Mouse (Mus musculus) neutrophil, adult 59 days (primary cell): ENCODE measurements around the gene Srsx. TPM values are rescaled to one million over a fixed set of nuclear protein-coding genes. Genes with fewer than 3 reads are reported as not detected.

Experiments used
- total RNA-seq, 2 experiments: library from RNA; stranded (reverse); gene quantifications; 1 replicate in 1 of 2; 2 replicates in 1 of 2; pipeline ENCODE4 v1.2.4; 2023

The Srsx gene
- total RNA-seq, result not detected

DNA sequence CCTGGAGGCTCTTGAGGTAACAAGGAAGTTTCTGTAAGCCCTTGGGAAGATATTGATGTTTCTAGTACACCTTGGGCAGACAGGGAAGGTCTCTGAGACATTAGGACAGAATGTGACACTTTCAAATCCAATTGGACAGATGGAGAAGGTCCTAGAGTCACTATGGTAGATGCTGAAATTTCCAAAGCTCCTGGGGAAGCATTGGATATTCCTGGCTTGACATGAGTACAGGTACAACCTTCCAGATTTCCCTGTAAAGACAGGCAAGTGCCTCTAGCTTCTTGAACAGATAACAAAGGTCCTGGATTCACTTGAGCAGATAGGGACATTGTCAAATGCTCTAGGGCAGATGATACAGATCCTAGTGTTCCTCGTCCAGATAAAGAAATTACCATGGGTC is at the start of gene Srsx:
TSS of gene Srsx (minus strand) at position 101 of the 400 bp plus-strand sequence.

DNA sequence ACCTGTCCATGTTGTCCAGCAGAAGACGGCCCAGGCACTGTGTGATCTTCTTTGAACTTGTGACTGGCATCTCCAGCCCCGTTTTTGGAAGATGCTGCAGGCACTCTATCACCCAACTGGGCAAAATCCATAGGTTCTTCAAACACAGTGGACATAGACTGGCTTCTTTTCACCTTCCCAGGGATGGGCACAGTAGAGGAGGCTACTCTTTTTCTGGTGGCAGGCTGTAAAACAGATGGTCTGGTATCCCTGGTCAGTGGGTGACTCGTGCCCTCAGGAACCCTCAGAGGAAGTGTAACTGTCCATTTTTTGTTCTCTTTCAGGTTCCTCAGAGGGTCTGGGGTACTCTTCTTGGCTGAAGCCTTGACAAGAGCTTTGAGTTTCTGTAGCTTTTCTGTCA is 24.5 kb upstream of the Srsx start, which contains the start of gene Gm17577:
TSS of gene Gm17577 (minus strand) at position 101 of the 400 bp plus-strand sequence.

Other genes starting within 250 kb of the Srsx start
- not detected for gene Gm17521, start 192.8 kb downstream of the Srsx start, total RNA-seq
- gene Cldn34c1, start 119.0 kb downstream of the Srsx start, total RNA-seq, result 1 to 10 TPM; 1.8 to 1.9 TPM
- gene Gm17577, start 24.4 kb upstream of the Srsx start, total RNA-seq, result not detected